Mouse (Mus musculus): ENCODE measurements around the gene Mdm2.
"Not testable (repeated sequence)": the region's sequence is repeated elsewhere in the genome, so short reads cannot be mapped to it uniquely, and the experiment has no call there.

Mdm2 gene

GRCm38 (mm10) chr10:117733626-117734025 lies 23.1 kb upstream of the Mdm2 start:
- not testable (repeated sequence) for DNase-seq (ENCODE audit: extremely low spot score, low spot score)

- DNase-seq (ENCODE audit: extremely low spot score, low spot score) = no peak
Observed at GRCm38 (mm10) chr10:117732962-117733592, 22.5 kb upstream of the Mdm2 start.

- DNase-seq (ENCODE audit: extremely low spot score, low spot score) = no peak
Observed at GRCm38 (mm10) chr10:117732184-117732583, 21.6 kb upstream of the Mdm2 start.

- no peak for DNase-seq (ENCODE audit: extremely low spot score, low spot score)
Observed at GRCm38 (mm10) chr10:117731244-117732101, 20.9 kb upstream of the Mdm2 start.

- no peak for DNase-seq (ENCODE audit: extremely low spot score, low spot score)
Observed at GRCm38 (mm10) chr10:117730637-117731203, 20.2 kb upstream of the Mdm2 start.

- DNase-seq (ENCODE audit: extremely low spot score, low spot score) = no peak
Observed at GRCm38 (mm10) chr10:117730140-117730539, 19.6 kb upstream of the Mdm2 start.

GRCm38 (mm10) chr10:117729139-117729814 lies 18.7 kb upstream of the Mdm2 start:
- no peak for DNase-seq (ENCODE audit: extremely low spot score, low spot score)

- DNase-seq (ENCODE audit: extremely low spot score, low spot score) = no peak
Observed at GRCm38 (mm10) chr10:117728574-117728973, 18.0 kb upstream of the Mdm2 start.

- no peak for DNase-seq (ENCODE audit: extremely low spot score, low spot score)
Observed at GRCm38 (mm10) chr10:117727518-117728110, 17.1 kb upstream of the Mdm2 start.

- no peak for DNase-seq (ENCODE audit: extremely low spot score, low spot score)
Observed at GRCm38 (mm10) chr10:117726888-117727385, 16.4 kb upstream of the Mdm2 start.

- no peak for DNase-seq (ENCODE audit: extremely low spot score, low spot score)
Observed at GRCm38 (mm10) chr10:117726350-117726749, 15.8 kb upstream of the Mdm2 start.

- DNase-seq (ENCODE audit: extremely low spot score, low spot score) = no peak
Observed at GRCm38 (mm10) chr10:117725671-117726070, 15.1 kb upstream of the Mdm2 start.

GRCm38 (mm10) chr10:117724804-117725361 lies 14.3 kb upstream of the Mdm2 start:
- DNase-seq (ENCODE audit: extremely low spot score, low spot score) = no peak

- DNase-seq (ENCODE audit: extremely low spot score, low spot score) = no peak
Observed at GRCm38 (mm10) chr10:117724136-117724718, 13.7 kb upstream of the Mdm2 start.

GRCm38 (mm10) chr10:117718161-117719119 lies 7.9 kb upstream of the Mdm2 start:
- DNase-seq (ENCODE audit: extremely low spot score, low spot score) = no peak

- DNase-seq (ENCODE audit: extremely low spot score, low spot score) = peak; percentile 33
Observed at GRCm38 (mm10) chr10:117717583-117717982, 7.0 kb upstream of the Mdm2 start.

GRCm38 (mm10) chr10:117716686-117717085 lies 6.1 kb upstream of the Mdm2 start:
- no peak for DNase-seq (ENCODE audit: extremely low spot score, low spot score)

GRCm38 (mm10) chr10:117715654-117716053 lies 5.1 kb upstream of the Mdm2 start:
- not testable (repeated sequence) for DNase-seq (ENCODE audit: extremely low spot score, low spot score)

- DNase-seq (ENCODE audit: extremely low spot score, low spot score) = no peak
Observed at GRCm38 (mm10) chr10:117714928-117715500, 4.5 kb upstream of the Mdm2 start.
